Mouse (Mus musculus): ENCODE measurements around the gene Enpp6.

DNA sequence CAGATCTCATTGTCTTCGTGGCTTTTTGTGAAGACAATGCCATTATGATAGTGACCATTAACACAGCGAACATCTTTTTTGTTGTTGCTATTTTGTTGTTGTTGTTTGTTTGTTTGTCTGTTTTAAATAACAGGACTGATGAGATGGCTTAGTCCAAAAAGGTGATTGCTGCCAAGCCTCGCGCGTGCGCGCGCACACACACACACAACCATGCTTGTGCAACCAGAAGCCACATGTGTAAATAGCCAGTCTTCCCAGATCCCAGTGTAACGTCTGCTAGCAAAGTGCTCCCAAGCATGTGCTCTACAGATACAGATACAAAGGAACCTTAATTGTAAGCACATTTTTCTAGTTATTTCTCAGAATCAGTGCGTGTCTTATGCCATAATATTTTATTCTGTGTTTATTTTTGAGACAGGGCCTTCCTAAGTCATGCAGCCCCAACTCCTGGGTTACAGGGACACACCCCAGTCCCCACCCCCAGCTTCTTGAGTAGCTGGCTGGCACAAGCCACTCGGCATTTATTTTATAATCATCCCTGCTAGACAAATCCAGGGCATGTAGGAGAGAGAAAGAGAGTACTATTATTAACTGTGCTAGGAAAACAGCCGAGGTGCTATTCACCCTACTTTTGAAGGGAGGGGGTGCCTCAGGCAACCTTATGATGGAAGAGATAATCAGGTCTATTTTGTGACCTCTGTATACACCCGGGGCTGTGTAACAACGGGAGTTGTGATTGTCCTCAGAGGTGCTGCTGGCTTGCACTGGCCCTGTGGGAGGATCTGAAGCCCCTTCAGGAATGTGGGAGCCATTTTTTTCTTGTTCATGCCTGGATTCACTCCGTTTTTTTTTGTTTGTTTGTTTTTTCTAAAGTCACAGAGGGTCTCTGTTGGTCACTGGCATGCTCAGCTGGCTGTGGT lies 44.7 kb upstream of the Enpp6 start:
- TF ChIP-seq CTCF (IDR thresholded peaks at IDR 0.05) (no peak), EP300 (IDR thresholded peaks at IDR 0.05) (no peak)

Measured in lung, postnatal 0 days (tissue).